Mouse (Mus musculus) midbrain, embryonic 11.5 days (tissue): ENCODE data around the gene Rab11fip4. TPM values are rescaled to one million over a fixed set of nuclear protein-coding genes. Genes with fewer than 3 reads are reported as not detected.

Experiments
- ATAC-seq: fragments of 200-750 bp; cut with Nextera tagmentation; 2 replicates; pipeline ENCODE4 v1.8.0; 2017; ENCODE audit warnings: moderate TSS enrichment, moderate library complexity; ENCODE audit not compliant: low FRiP score
- DNase-seq: peaks from one replicate; pipeline ENCODE4 v3.0.0; 2015; ENCODE audit warnings: low spot score; ENCODE audit errors: missing footprints
- H3K27ac ChIP-seq: fragments of 300-500 bp; sonication (generic); 2 replicates; pipeline ENCODE4 v1.5.1; 2014; ENCODE audit warnings: low read depth, low read length
- H3K27me3 ChIP-seq: fragments of 300-500 bp; sonication (generic); 2 replicates; pipeline ENCODE4 v1.6.1; 2014; ENCODE audit warnings: mild to moderate bottlenecking, low read length, moderate library complexity, mixed read lengths; ENCODE audit not compliant: control insufficient read depth, insufficient read depth
- H3K36me3 ChIP-seq: fragments of 300-500 bp; sonication (generic); 2 replicates; pipeline ENCODE4 v1.6.1; 2014; ENCODE audit warnings: mild to moderate bottlenecking, low read length, moderate library complexity, mixed read lengths; ENCODE audit not compliant: control insufficient read depth, insufficient read depth
- H3K4me1 ChIP-seq: fragments of 300-500 bp; sonication (generic); 2 replicates; pipeline ENCODE4 v1.6.1; 2014; ENCODE audit warnings: low read length; ENCODE audit not compliant: control insufficient read depth, insufficient read depth
- H3K4me2 ChIP-seq: fragments of 300-500 bp; sonication (generic); 2 replicates; pipeline ENCODE4 v1.6.1; 2014; ENCODE audit warnings: mild to moderate bottlenecking, moderate library complexity
- H3K4me3 ChIP-seq: fragments of 300-500 bp; sonication (generic); 2 replicates; pipeline ENCODE4 v1.5.1; 2014; ENCODE audit warnings: low read depth, low read length
- H3K9ac ChIP-seq: fragments of 300-500 bp; sonication (generic); 2 replicates; pipeline ENCODE4 v1.6.1; 2014; ENCODE audit warnings: low read length
- H3K9me3 ChIP-seq: fragments of 300-500 bp; sonication (generic); 2 replicates; pipeline ENCODE4 v1.6.1; 2016; ENCODE audit warnings: low read length; ENCODE audit not compliant: control insufficient read depth
- WGBS: fragments of 180-500 bp; shearing (Covaris S2); extraction: QIAGEN DNeasy Blood & Tissue Kit; methylation state at CpG from one replicate; pipeline ENCODE4 v1.1.7; 2014; 5-methylcytosine and 5-hydroxymethylcytosine counted together
- polyA plus RNA-seq: library from polyadenylated mRNA; unstranded; fragments of >200 nt; fragmentation: Nextera tagmentation; extraction: Ambion mirVana; gene quantifications from 2 replicates; pipeline ENCODE4 v1.2.1, GENCODE M21; 2014

Rab11fip4 gene
- 13.5 and 14.1 TPM in 2 replicates for polyA plus RNA-seq

DNA sequence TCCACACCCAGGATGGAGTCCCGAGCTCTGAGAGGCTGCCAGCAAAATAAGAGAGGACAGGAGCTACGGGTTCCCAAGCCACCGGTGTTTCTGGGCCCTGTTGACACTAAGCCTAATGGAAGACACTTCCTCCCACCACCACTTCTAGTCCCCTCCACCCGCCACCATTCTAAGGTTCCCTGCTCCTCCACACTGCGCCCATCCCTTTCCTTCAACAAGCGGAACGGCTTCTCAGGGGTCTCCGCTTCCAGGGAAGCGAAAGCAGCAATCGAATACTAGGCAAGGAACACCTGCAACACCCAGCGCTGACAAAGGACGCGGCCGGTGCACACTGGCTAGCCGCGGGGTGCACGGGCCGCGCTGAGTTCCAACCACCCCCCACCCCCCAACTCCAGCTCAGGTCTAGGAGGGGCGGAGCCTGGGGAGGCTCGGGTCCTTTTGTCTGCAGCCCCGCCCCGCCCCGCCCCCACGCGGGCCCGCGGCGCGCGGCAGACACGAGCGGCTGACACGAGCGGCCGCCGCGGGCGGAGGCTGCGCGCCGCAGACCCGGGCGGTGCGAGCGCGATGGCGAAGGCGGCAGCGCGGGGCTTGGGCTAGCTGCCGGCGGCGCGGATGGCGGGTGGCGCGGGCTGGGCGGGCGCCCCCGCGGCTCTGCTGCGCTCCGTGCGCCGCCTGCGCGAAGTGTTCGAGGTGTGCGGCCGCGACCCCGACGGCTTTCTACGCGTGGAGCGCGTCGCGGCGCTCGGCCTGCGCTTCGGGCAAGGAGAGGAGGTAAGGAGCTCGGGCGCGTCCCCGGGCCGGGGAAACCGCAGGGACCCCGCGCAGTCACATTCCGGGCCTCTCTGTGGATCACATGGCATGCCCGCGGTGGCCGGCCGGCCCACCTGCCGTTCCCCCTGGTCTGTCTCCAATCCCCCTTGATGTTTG, at the start of gene Rab11fip4:
TSS of gene Rab11fip4 (plus strand) at position 549 of the 927 bp plus-strand sequence.
- WGBS: under 1% methylated on average over 90 of the region's 98 CpGs
- ATAC-seq (peak; percentile 73), DNase-seq (peak; percentile 95)
- Histone ChIP-seq H3K4me3 (peak within 1 kb of the TSS; percentile 76), H3K27ac (peak within 1 kb of the TSS; percentile 42), H3K36me3 (no peaks in the 10 kb centered on the region), H3K4me2 (peak within 1 kb of the TSS; percentile 85), H3K9me3 (no peaks in the 10 kb centered on the region), H3K9ac (peak within 1 kb of the TSS; percentile 89), H3K4me1 (peaks cover 23% of the 10 kb centered on the region), H3K27me3 (peaks cover 6% of the 10 kb centered on the region; the same call in 1 of the 2 replicates)

DNA sequence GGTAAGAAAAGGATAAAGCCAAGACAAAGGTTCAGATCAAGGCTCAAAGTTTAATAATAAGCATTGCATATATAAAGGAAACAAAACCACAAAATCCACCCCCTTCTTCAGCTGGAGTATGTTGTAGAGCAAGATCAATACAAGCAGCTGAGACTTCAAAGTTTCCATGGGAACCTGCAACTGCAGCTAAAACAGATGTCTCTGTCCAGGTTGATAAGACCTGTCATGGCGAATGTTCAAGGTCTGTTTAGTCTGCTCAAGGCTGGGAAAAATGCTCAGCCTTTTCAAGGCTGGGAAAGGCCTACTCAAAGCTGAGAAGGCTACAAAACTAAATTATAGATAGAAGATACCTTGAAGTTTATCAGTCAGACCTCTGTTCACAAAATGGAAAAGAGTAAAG, 38.4 kb upstream of the Rab11fip4 start:
- H3K4me2 ChIP-seq: no peak overlapping the region
- H3K36me3 ChIP-seq: peaks cover 12% of the 10 kb centered on the region
- no peak overlapping the region for H3K4me3 ChIP-seq
- ATAC-seq (no peak), DNase-seq (peak; percentile 69)
- H3K9me3 ChIP-seq: no peaks in the 10 kb centered on the region
- H3K9ac ChIP-seq: no peak overlapping the region
- H3K27ac ChIP-seq: no peak overlapping the region
- H3K4me1 ChIP-seq: no peaks in the 10 kb centered on the region
- WGBS: 83% methylated on average over 1 of the region's 1 CpGs
- no peaks in the 10 kb centered on the region for H3K27me3 ChIP-seq

DNA sequence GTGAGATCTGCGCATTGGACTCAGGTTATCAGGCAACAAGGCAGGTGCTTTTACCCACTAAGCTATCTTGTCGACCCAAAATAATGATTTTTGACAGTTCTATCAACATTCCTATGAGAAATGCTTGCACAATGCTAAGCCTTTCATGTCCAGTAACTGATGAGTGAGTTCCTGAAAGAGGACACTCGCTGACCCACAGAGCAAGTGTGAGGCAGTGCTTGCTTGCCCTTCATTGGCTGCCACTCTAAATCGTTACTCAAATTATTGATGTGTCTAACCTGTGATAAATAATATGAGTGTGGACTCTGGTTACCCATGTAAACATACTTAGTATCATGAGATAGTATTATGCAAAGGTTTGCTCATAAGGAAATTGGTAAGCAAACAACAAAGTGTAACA, 30.5 kb upstream of the Rab11fip4 start:
- Histone ChIP-seq H3K27me3 (no peaks in the 10 kb centered on the region), H3K4me1 (no peaks in the 10 kb centered on the region), H3K27ac (no peak overlapping the region), H3K9me3 (no peaks in the 10 kb centered on the region), H3K9ac (no peak overlapping the region), H3K36me3 (peaks cover 13% of the 10 kb centered on the region), H3K4me2 (no peak overlapping the region), H3K4me3 (no peak overlapping the region)
- no peak for DNase-seq
- no peak for ATAC-seq
- WGBS: 91% methylated on average over 4 of the region's 4 CpGs

- Histone ChIP-seq H3K9me3 (no peaks in the 10 kb centered on the region), H3K27me3 (no peaks in the 10 kb centered on the region), H3K4me3 (no peak overlapping the region), H3K4me2 (no peak overlapping the region), H3K4me1 (no peaks in the 10 kb centered on the region), H3K9ac (no peak overlapping the region), H3K27ac (no peak overlapping the region), H3K36me3 (peaks cover 19% of the 10 kb centered on the region)
- WGBS: 89% methylated on average over 7 of the region's 7 CpGs
- DNase-seq (no peak), ATAC-seq (no peak)
These were observed 27.5 kb upstream of the Rab11fip4 start for GRCm38 (mm10) chr11:79563493-79563892.

- no peak for ATAC-seq
- Histone ChIP-seq H3K4me2 (no peak overlapping the region), H3K36me3 (peaks cover 16% of the 10 kb centered on the region; the same call in 1 of the 2 replicates)
These were observed 24.1 kb upstream of the Rab11fip4 start for GRCm38 (mm10) chr11:79566947-79567346.

DNA sequence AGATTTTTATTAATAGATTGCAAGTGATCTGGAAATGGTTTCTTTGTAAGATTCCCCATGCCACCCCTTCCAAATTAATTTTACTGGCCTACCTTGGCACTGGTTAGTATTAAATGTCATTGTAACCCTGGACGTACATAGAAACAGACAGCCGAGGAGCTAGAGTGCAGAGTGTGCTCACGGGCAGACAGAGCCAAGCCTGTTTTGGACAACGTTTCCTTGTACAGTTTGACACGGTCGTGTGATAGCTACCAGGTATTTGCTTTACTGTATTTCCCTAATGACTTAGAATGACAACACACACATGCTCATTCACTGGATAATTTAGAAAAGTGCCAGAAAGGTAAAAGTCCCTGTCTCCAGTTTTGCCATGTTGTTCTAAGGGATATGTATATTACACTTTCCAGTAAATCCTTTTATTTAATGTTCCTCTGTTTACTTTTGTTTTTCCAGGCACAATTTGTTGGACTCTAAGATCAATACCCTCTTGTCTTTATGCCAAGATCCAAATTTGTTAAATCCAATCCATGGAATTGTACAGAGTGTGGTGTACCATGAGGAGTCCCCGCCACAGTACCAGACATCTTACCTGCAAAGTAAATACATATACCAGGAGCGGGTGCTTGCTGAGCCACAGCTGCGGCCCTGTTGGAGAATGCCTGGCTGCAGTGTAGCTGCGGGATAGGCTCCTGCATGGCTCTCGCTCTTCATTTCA, 22.7 kb upstream of the Rab11fip4 start:
- DNase-seq: no peak
- Histone ChIP-seq H3K9ac (no peak overlapping the region), H3K4me2 (no peak overlapping the region), H3K9me3 (no peaks in the 10 kb centered on the region), H3K27ac (no peak overlapping the region), H3K4me1 (no peaks in the 10 kb centered on the region), H3K36me3 (peaks cover 16% of the 10 kb centered on the region; the same call in 1 of the 2 replicates), H3K4me3 (no peak overlapping the region), H3K27me3 (no peaks in the 10 kb centered on the region)
- ATAC-seq: no peak
- WGBS: 92% methylated on average over 11 of the region's 11 CpGs

More at GRCm38 (mm10) chr11:79566947-79567346, 24.1 kb upstream of the Rab11fip4 start:
- 59% methylated on average over 1 of the region's 1 CpGs for WGBS
- Histone ChIP-seq H3K9ac (no peak overlapping the region), H3K27me3 (no peaks in the 10 kb centered on the region), H3K27ac (no peak overlapping the region), H3K9me3 (no peaks in the 10 kb centered on the region), H3K4me1 (no peaks in the 10 kb centered on the region), H3K4me3 (no peak overlapping the region)
- DNase-seq: no peak

DNA sequence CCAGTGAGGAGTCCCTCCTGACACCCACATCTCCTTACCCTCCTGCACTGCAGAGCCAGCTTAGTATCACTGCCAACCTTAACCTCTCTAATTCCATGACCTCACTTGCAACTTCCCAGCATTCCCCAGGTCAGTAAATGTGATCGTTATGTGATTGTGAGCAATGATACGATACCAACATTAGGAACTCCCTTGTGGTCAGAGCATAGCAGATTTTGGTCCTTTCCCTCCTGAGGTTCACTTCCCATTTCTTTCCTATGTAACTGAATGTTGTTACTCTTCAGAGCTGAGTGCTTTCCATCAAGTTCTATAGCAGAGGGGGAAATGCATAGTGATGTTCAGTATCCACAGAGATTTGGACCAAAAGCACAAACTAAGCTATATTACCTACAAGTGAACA, 20.7 kb upstream of the Rab11fip4 start:
- Histone ChIP-seq H3K9me3 (no peaks in the 10 kb centered on the region), H3K4me3 (no peak overlapping the region), H3K27me3 (no peaks in the 10 kb centered on the region), H3K4me1 (no peaks in the 10 kb centered on the region), H3K9ac (no peak overlapping the region), H3K27ac (no peak overlapping the region), H3K4me2 (no peak overlapping the region), H3K36me3 (peaks cover 16% of the 10 kb centered on the region; the same call in 1 of the 2 replicates)
- 94% methylated on average over 2 of the region's 2 CpGs for WGBS
- DNase-seq (no peak), ATAC-seq (no peak)

DNA sequence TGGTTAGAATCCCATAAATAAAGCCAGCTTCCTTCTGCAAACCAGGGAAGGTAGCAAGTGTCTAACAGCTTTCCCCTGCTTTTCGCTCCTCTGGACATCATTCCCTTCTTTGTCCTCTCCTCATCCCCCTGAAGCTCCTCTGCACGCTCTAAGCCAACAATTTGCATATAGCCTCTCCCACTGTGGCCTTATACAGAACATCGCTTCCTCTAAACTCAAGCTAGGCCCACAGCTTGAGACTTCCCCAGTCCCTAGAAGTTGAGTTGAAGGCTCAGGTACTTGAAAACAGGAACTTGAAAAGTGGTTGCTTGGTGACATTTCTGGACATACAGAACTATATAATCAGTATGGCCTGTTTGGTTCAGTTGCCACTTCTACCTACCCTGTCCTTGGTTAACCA, 17.2 kb upstream of the Rab11fip4 start:
- Histone ChIP-seq H3K27me3 (no peaks in the 10 kb centered on the region), H3K9ac (no peak overlapping the region), H3K4me3 (no peak overlapping the region), H3K9me3 (no peaks in the 10 kb centered on the region), H3K4me1 (no peaks in the 10 kb centered on the region), H3K4me2 (no peak overlapping the region), H3K27ac (no peak overlapping the region), H3K36me3 (peaks cover 7% of the 10 kb centered on the region; the same call in 1 of the 2 replicates)
- DNase-seq (no peak), ATAC-seq (no peak)
- WGBS: 72% methylated on average over 3 of the region's 3 CpGs
